Mouse (Mus musculus) stomach, embryonic 14.5 days (tissue): Measurements from ENCODE around the gene Ppwd1. TPM values are rescaled to one million over a fixed set of nuclear protein-coding genes. Genes with fewer than 3 reads are reported as not detected.

ENCODE experiments used
- ATAC-seq: fragments of 200-750 bp; cut with Nextera tagmentation; 2 replicates; pipeline ENCODE4 v1.8.0; 2017; ENCODE audit warnings: low read depth, moderate TSS enrichment; ENCODE audit not compliant: insufficient number of reproducible peaks, insufficient read depth, low FRiP score
- H3K27ac ChIP-seq: fragments of 300-500 bp; sonication (generic); 2 replicates; pipeline ENCODE4 v1.5.1; 2014; ENCODE audit warnings: mild to moderate bottlenecking, low read length, moderate library complexity, mixed read lengths
- H3K27me3 ChIP-seq: fragments of 300-500 bp; sonication (generic); 2 replicates; pipeline ENCODE4 v1.6.1; 2014; ENCODE audit warnings: low read length, control low read depth, mixed read lengths; ENCODE audit not compliant: control insufficient read depth, insufficient read depth
- H3K36me3 ChIP-seq: fragments of 300-500 bp; sonication (generic); 2 replicates; pipeline ENCODE4 v1.6.1; 2014; ENCODE audit warnings: mild to moderate bottlenecking, control low read depth, low read length, moderate library complexity, mixed read lengths; ENCODE audit not compliant: control insufficient read depth, insufficient read depth
- H3K4me1 ChIP-seq: fragments of 300-500 bp; sonication (generic); 2 replicates; pipeline ENCODE4 v1.6.1; 2014; ENCODE audit warnings: low read length, control low read depth, mixed read lengths; ENCODE audit not compliant: control insufficient read depth, insufficient read depth
- H3K4me2 ChIP-seq: fragments of 300-500 bp; sonication (generic); replicated peaks from 2 replicates; pipeline ENCODE4 v1.6.1; 2014; ENCODE audit warnings: low read depth, low read length, control low read depth
- H3K4me3 ChIP-seq: fragments of 300-500 bp; sonication (generic); 2 replicates; pipeline ENCODE4 v1.5.1; 2014; ENCODE audit warnings: low read depth, low read length, control low read depth
- H3K9ac ChIP-seq: fragments of 300-500 bp; sonication (generic); replicated peaks from 2 replicates; pipeline ENCODE4 v1.6.1; 2014; ENCODE audit warnings: low read depth, mild to moderate bottlenecking, control low read depth, low read length, moderate library complexity, mixed read lengths
- H3K9me3 ChIP-seq: fragments of 300-500 bp; sonication (generic); 2 replicates; pipeline ENCODE4 v1.6.1; 2016; ENCODE audit warnings: low read depth, low read length, control low read depth; ENCODE audit not compliant: control insufficient read depth
- WGBS: fragments of 180-500 bp; shearing (Covaris S2); extraction: QIAGEN DNeasy Blood & Tissue Kit; methylation state at CpG from one replicate; pipeline ENCODE4 v1.1.7; 2014; 5-methylcytosine and 5-hydroxymethylcytosine counted together
- polyA plus RNA-seq: library from polyadenylated mRNA; unstranded; fragments of >200 nt; fragmentation: Nextera tagmentation; extraction: Ambion mirVana; gene quantifications from 2 replicates; pipeline ENCODE4 v1.2.1, GENCODE M21; 2014

The Ppwd1 gene
- polyA plus RNA-seq, 1 experiment from 2014 or later = 15.1 TPM

- no peaks in the 10 kb centered on the region for H3K9me3 ChIP-seq
- peak within 1 kb of the TSS; percentile 85 for H3K27ac ChIP-seq
- peaks cover 8% of the 10 kb centered on the region; the same call in 1 of the 2 replicates for H3K4me1 ChIP-seq
- under 1% methylated on average over 38 of the region's 38 CpGs for WGBS
- peak within 1 kb of the TSS; percentile 69 for H3K4me2 ChIP-seq
- H3K36me3 ChIP-seq = peaks cover 11% of the 10 kb centered on the region
- peak; percentile 98 for ATAC-seq
- peak within 1 kb of the TSS; percentile 83 for H3K4me3 ChIP-seq
- H3K27me3 ChIP-seq = no peaks in the 10 kb centered on the region
- H3K9ac ChIP-seq = peak within 1 kb of the TSS; percentile 60
Measured at GRCm38 (mm10) chr13:104178650-104179121, 50.0 kb downstream of the Ppwd1 start, which contains the start of gene Trim23. Gene Trim23, plus strand, starts transcription at chr13:104178797.

DNA sequence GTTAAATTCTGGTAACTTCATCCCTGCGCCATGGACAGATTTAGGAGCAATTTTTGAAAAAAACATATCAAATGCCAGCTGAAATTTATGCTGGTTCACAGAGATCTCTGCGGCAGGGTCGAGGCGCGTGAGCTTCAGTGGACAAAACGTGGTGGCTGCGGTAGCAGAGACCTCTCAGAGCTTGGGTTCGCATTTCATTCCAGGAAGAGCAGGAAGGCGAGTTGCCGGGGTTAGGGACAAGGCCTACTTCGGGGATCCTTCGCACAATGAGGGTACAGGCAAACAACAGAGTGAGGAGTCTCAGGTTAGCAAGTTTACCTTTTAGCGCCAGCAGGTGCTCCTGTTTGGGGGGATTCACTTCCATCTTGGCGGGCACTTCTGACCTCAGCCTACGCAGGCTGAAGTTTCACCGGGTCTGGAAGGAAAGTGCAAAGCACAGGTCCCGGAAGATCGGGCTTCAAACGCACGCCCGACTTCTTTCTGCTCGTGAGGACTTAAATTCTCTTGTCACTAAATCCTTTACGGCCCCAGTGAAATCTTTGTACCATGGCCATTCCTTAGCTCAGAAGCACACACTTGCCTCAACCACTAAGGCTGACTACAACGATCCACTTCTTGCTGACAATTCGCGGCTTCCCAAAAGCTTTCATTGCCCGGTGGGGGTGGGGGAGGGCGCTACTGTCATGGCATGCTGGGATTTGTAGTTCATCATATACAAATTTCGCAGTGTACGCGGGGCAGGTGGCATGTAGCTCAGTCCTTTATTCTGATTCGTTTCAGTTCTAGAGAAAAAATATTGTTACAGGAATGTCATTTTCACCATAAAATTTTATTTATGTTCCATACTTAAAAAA lies 50.6 kb downstream of the Ppwd1 start, which contains the start of gene Trappc13:
Gene Trappc13, minus strand, starts transcription at position 674 of the 854 bp plus-strand sequence.
- ATAC-seq = peak; percentile 86
- H3K9me3 ChIP-seq = no peaks in the 10 kb centered on the region
- no peaks in the 10 kb centered on the region for H3K27me3 ChIP-seq
- H3K9ac ChIP-seq = peak within 1 kb of the TSS; percentile 60
- peak within 1 kb of the TSS; percentile 83 for H3K4me3 ChIP-seq
- peaks cover 8% of the 10 kb centered on the region; the same call in 1 of the 2 replicates for H3K4me1 ChIP-seq
- peak within 1 kb of the TSS; percentile 69 for H3K4me2 ChIP-seq
- peaks cover 11% of the 10 kb centered on the region for H3K36me3 ChIP-seq
- H3K27ac ChIP-seq = peak within 1 kb of the TSS; percentile 85
- WGBS = under 1% methylated on average over 32 of the region's 32 CpGs

DNA sequence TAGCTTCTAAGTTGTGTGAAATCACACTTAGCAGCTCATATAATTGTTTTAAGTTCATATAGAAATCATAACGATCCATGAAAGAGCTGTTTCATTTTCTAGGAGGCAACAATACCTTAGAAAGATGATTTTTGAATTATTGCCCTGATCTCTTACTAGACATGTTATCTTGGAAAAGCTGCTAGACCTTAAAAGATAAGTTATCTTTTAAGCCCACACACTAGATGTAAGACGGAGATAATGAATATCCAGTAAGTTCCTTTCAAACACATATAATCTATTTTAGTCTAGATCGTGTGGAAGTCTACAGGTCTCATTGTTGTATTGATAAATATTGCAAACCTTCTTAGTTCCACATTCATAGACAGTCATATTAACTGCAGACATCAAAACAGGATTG lies 51.8 kb downstream of the Ppwd1 start:
- H3K27ac ChIP-seq = no peak overlapping the region
- WGBS = 48% methylated on average over 3 of the region's 3 CpGs
- peak overlapping the region; percentile 69 for H3K4me2 ChIP-seq
- H3K4me1 ChIP-seq = peaks cover 11% of the 10 kb centered on the region; the same call in 1 of the 2 replicates
- H3K36me3 ChIP-seq = peaks cover 11% of the 10 kb centered on the region
- H3K4me3 ChIP-seq = peak overlapping the region; percentile 83
- no peak for ATAC-seq
- H3K9ac ChIP-seq = 0 out of 2 replicates have a peak overlapping the region, but pooled peaks have one; percentile 57
- H3K27me3 ChIP-seq = no peaks in the 10 kb centered on the region
- H3K9me3 ChIP-seq = no peaks in the 10 kb centered on the region

- H3K4me2 ChIP-seq = no peak overlapping the region
- ATAC-seq = no peak
- 0 out of 2 replicates have a peak, but pooled peaks cover 6% of the 10 kb centered on the region for H3K4me1 ChIP-seq
- H3K27ac ChIP-seq = no peak overlapping the region
- no peaks in the 10 kb centered on the region for H3K27me3 ChIP-seq
- H3K36me3 ChIP-seq = peaks cover 3% of the 10 kb centered on the region
- no peak overlapping the region for H3K4me3 ChIP-seq
- H3K9me3 ChIP-seq = no peaks in the 10 kb centered on the region
- no peak overlapping the region for H3K9ac ChIP-seq
Measured at GRCm38 (mm10) chr13:104172498-104172897, 56.1 kb downstream of the Ppwd1 start.

DNA sequence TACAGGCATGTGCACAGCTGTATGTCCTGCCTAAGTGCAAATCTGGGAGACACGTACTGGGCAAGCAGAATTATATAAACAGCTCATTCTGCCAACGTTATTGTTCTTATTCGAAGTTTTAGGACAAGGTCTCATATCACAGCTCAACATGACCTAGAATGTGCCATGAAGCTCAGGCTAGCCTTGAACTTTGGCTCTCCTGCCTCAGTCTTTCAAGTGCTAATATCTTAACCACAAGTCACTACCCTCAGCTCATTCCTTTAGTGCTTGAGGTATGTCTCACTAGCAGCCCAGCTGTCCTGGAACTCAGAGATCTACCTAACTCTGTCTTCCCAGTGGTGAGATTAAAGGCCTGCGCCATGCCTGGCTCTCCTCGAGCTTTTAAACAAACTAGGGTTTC lies 56.9 kb downstream of the Ppwd1 start:
- ATAC-seq = no peak
- no peak overlapping the region for H3K27ac ChIP-seq
- 0 out of 2 replicates have a peak, but pooled peaks cover 6% of the 10 kb centered on the region for H3K4me1 ChIP-seq
- H3K27me3 ChIP-seq = no peaks in the 10 kb centered on the region
- H3K36me3 ChIP-seq = peaks cover 6% of the 10 kb centered on the region
- H3K9ac ChIP-seq = no peak overlapping the region
- H3K9me3 ChIP-seq = no peaks in the 10 kb centered on the region
- H3K4me2 ChIP-seq = no peak overlapping the region
- WGBS = 82% methylated on average over 5 of the region's 5 CpGs
- H3K4me3 ChIP-seq = no peak overlapping the region

DNA sequence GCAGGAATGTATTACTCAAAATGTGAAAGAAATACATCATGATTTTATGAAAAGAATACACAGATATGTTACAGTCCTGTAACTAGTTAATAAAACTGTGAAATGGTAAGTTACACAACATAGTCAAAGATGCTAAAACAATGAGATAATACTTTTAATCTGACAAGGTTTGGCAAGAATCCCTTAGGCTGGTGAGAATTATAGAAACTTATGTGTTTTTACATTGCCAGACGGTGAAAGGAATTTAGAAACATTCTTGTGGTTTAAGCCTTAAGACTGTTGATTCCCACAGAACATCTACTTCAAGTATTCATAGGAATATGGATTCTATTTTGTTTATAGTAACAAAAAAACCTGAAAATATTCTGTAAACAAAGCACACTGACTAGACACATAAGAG lies 73.0 kb downstream of the Ppwd1 start:
- Histone ChIP-seq H3K9me3 (no peaks in the 10 kb centered on the region), H3K9ac (no peak overlapping the region), H3K4me1 (no peaks in the 10 kb centered on the region), H3K27ac (no peak overlapping the region), H3K36me3 (peaks cover 18% of the 10 kb centered on the region), H3K27me3 (no peaks in the 10 kb centered on the region), H3K4me2 (no peak overlapping the region), H3K4me3 (no peak overlapping the region)
- 67% methylated on average over 1 of the region's 1 CpGs for WGBS
- no peak for ATAC-seq

Other genes with a start within 250 kb of the Ppwd1 start
- 22.9 and 26.6 TPM in 2 replicates for gene Nln, start 119.2 kb downstream of the Ppwd1 start, polyA plus RNA-seq
- 6.0 and 7.2 TPM in 2 replicates for gene Sgtb, start 119.1 kb downstream of the Ppwd1 start, polyA plus RNA-seq
- gene Trappc13, start 50.4 kb downstream of the Ppwd1 start, polyA plus RNA-seq = 65.4 and 66.2 TPM in 2 replicates
- gene Trim23, start 50.0 kb downstream of the Ppwd1 start, polyA plus RNA-seq = 18.9 and 19.3 TPM in 2 replicates
- gene Cenpk, start 232 bp downstream of the Ppwd1 start, polyA plus RNA-seq = 61.1 and 69.2 TPM in 2 replicates
- 5.0 and 6.4 TPM in 2 replicates for gene Adamts6, start 59.0 kb upstream of the Ppwd1 start, polyA plus RNA-seq